Mouse (Mus musculus): Measurements from ENCODE around the gene Cfap99.

Gene Cfap99

GRCm38 (mm10) chr5:34288154-34288716, at the start of gene Cfap99, which contains the start of gene Zfyve28:
Gene Cfap99 (plus strand): TSS chr5:34288600.
Gene Zfyve28 (minus strand): TSS chr5:34288449.
- peak; percentile 94 for DNase-seq (ENCODE audit: low read depth, low spot score)

- peak; percentile 21 for DNase-seq (ENCODE audit: low read depth, low spot score)
These were observed 46.0 kb upstream of the Cfap99 start for GRCm38 (mm10) chr5:34242224-34242963.

- no peak for DNase-seq (ENCODE audit: low read depth, low spot score)
These were observed 45.3 kb upstream of the Cfap99 start for GRCm38 (mm10) chr5:34243062-34243461.

GRCm38 (mm10) chr5:34246443-34246842, 42.0 kb upstream of the Cfap99 start:
- no peak for DNase-seq (ENCODE audit: low read depth, low spot score)

- no peak for DNase-seq (ENCODE audit: low read depth, low spot score)
These were observed 39.3 kb upstream of the Cfap99 start for GRCm38 (mm10) chr5:34249132-34249531.

- DNase-seq (ENCODE audit: low read depth, low spot score), result no peak
These were observed 38.3 kb upstream of the Cfap99 start for GRCm38 (mm10) chr5:34250090-34250489.

- DNase-seq (ENCODE audit: low read depth, low spot score), result peak; percentile 45
These were observed 36.6 kb upstream of the Cfap99 start for GRCm38 (mm10) chr5:34251794-34252193.

GRCm38 (mm10) chr5:34252307-34252966, 36.0 kb upstream of the Cfap99 start:
- no peak for DNase-seq (ENCODE audit: low read depth, low spot score)

- peak; percentile 18 for DNase-seq (ENCODE audit: low read depth, low spot score)
These were observed 35.4 kb upstream of the Cfap99 start for GRCm38 (mm10) chr5:34252967-34253519.

GRCm38 (mm10) chr5:34254309-34254708, 34.1 kb upstream of the Cfap99 start:
- DNase-seq (ENCODE audit: low read depth, low spot score), result no peak

- no peak for DNase-seq (ENCODE audit: low read depth, low spot score)
These were observed 33.2 kb upstream of the Cfap99 start for GRCm38 (mm10) chr5:34255189-34255588.

- no peak for DNase-seq (ENCODE audit: low read depth, low spot score)
These were observed 29.1 kb upstream of the Cfap99 start for GRCm38 (mm10) chr5:34259172-34259816.

- DNase-seq (ENCODE audit: low read depth, low spot score), result no peak
These were observed 22.3 kb upstream of the Cfap99 start for GRCm38 (mm10) chr5:34266065-34266464.

- DNase-seq (ENCODE audit: low read depth, low spot score), result no peak
These were observed 19.0 kb upstream of the Cfap99 start for GRCm38 (mm10) chr5:34269197-34269920.

- no peak for DNase-seq (ENCODE audit: low read depth, low spot score)
These were observed 18.4 kb upstream of the Cfap99 start for GRCm38 (mm10) chr5:34269921-34270465.

GRCm38 (mm10) chr5:34271743-34272142, 16.7 kb upstream of the Cfap99 start:
- peak; percentile 36 for DNase-seq (ENCODE audit: low read depth, low spot score)

- DNase-seq (ENCODE audit: low read depth, low spot score), result no peak
These were observed 15.1 kb upstream of the Cfap99 start for GRCm38 (mm10) chr5:34273251-34273681.

GRCm38 (mm10) chr5:34274268-34274667, 14.1 kb upstream of the Cfap99 start:
- DNase-seq (ENCODE audit: low read depth, low spot score), result no peak

GRCm38 (mm10) chr5:34274676-34275293, 13.6 kb upstream of the Cfap99 start:
- no peak for DNase-seq (ENCODE audit: low read depth, low spot score)

- no peak for DNase-seq (ENCODE audit: low read depth, low spot score)
These were observed 12.2 kb upstream of the Cfap99 start for GRCm38 (mm10) chr5:34276191-34276590.
